Mouse (Mus musculus): ENCODE results near the gene Ppp1cc. TPM values are rescaled to one million over a fixed set of nuclear protein-coding genes. Genes with fewer than 3 reads are reported as not detected.

The Ppp1cc gene
- polyA plus RNA-seq, 1 experiment from 2014 or later, result 240 TPM

Other genes with a start within 250 kb of the Ppp1cc start
- 6.9 and 7.1 TPM in 2 replicates for gene Cux2, start 108.2 kb upstream of the Ppp1cc start, polyA plus RNA-seq (2015; fragmentation: Nextera tagmentation; extraction: Ambion mirVana)
- gene Myl2, start 57.3 kb upstream of the Ppp1cc start, polyA plus RNA-seq (2015; fragmentation: Nextera tagmentation; extraction: Ambion mirVana), result 0.45 and 0.62 TPM in 2 replicates
- gene Ccdc63, start 17.5 kb upstream of the Ppp1cc start, polyA plus RNA-seq (2015; fragmentation: Nextera tagmentation; extraction: Ambion mirVana), result not detected in 2 replicates
- gene Hvcn1, start 48.5 kb downstream of the Ppp1cc start, polyA plus RNA-seq (2015; fragmentation: Nextera tagmentation; extraction: Ambion mirVana), result 5.2 and 5.8 TPM in 2 replicates
- 3.0 and 3.2 TPM in 2 replicates for gene Tctn1, start 106.2 kb downstream of the Ppp1cc start, polyA plus RNA-seq (2015; fragmentation: Nextera tagmentation; extraction: Ambion mirVana)
- 10.4 and 11.0 TPM in 2 replicates for gene Pptc7, start 126.1 kb downstream of the Ppp1cc start, polyA plus RNA-seq (2015; fragmentation: Nextera tagmentation; extraction: Ambion mirVana)
- gene Rad9b, start 196.0 kb downstream of the Ppp1cc start, polyA plus RNA-seq (2015; fragmentation: Nextera tagmentation; extraction: Ambion mirVana), result 8.6 and 9.2 TPM in 2 replicates
- gene Vps29, start 196.1 kb downstream of the Ppp1cc start, polyA plus RNA-seq (2015; fragmentation: Nextera tagmentation; extraction: Ambion mirVana), result 268 and 278 TPM in 2 replicates
- 62.9 and 67.2 TPM in 2 replicates for gene Gpn3, start 213.6 kb downstream of the Ppp1cc start, polyA plus RNA-seq (2015; fragmentation: Nextera tagmentation; extraction: Ambion mirVana)
- 44.0 and 48.0 TPM in 2 replicates for gene Fam216a, start 214.1 kb downstream of the Ppp1cc start, polyA plus RNA-seq (2015; fragmentation: Nextera tagmentation; extraction: Ambion mirVana)
- 128 and 138 TPM in 2 replicates for gene Arpc3, start 233.6 kb downstream of the Ppp1cc start, polyA plus RNA-seq (2015; fragmentation: Nextera tagmentation; extraction: Ambion mirVana)